Mouse (Mus musculus) midbrain, embryonic 11.5 days (tissue): Measurements from ENCODE around the gene Zc3h12d. TPM values are rescaled to one million over a fixed set of nuclear protein-coding genes. Genes with fewer than 3 reads are reported as not detected.

Experiments used
- ATAC-seq: fragments of 200-750 bp; cut with Nextera tagmentation; 2 replicates; pipeline ENCODE4 v1.8.0; 2017; ENCODE audit warnings: moderate TSS enrichment, moderate library complexity; ENCODE audit not compliant: low FRiP score
- DNase-seq: peaks from one replicate; pipeline ENCODE4 v3.0.0; 2015; ENCODE audit warnings: low spot score; ENCODE audit errors: missing footprints
- H3K27ac ChIP-seq: fragments of 300-500 bp; sonication (generic); 2 replicates; pipeline ENCODE4 v1.5.1; 2014; ENCODE audit warnings: low read depth, low read length
- H3K27me3 ChIP-seq: fragments of 300-500 bp; sonication (generic); 2 replicates; pipeline ENCODE4 v1.6.1; 2014; ENCODE audit warnings: mild to moderate bottlenecking, low read length, moderate library complexity, mixed read lengths; ENCODE audit not compliant: control insufficient read depth, insufficient read depth
- H3K36me3 ChIP-seq: fragments of 300-500 bp; sonication (generic); 2 replicates; pipeline ENCODE4 v1.6.1; 2014; ENCODE audit warnings: mild to moderate bottlenecking, low read length, moderate library complexity, mixed read lengths; ENCODE audit not compliant: control insufficient read depth, insufficient read depth
- H3K4me1 ChIP-seq: fragments of 300-500 bp; sonication (generic); 2 replicates; pipeline ENCODE4 v1.6.1; 2014; ENCODE audit warnings: low read length; ENCODE audit not compliant: control insufficient read depth, insufficient read depth
- H3K4me2 ChIP-seq: fragments of 300-500 bp; sonication (generic); 2 replicates; pipeline ENCODE4 v1.6.1; 2014; ENCODE audit warnings: mild to moderate bottlenecking, moderate library complexity
- H3K4me3 ChIP-seq: fragments of 300-500 bp; sonication (generic); 2 replicates; pipeline ENCODE4 v1.5.1; 2014; ENCODE audit warnings: low read depth, low read length
- H3K9ac ChIP-seq: fragments of 300-500 bp; sonication (generic); 2 replicates; pipeline ENCODE4 v1.6.1; 2014; ENCODE audit warnings: low read length
- H3K9me3 ChIP-seq: fragments of 300-500 bp; sonication (generic); 2 replicates; pipeline ENCODE4 v1.6.1; 2016; ENCODE audit warnings: low read length; ENCODE audit not compliant: control insufficient read depth
- WGBS: fragments of 180-500 bp; shearing (Covaris S2); extraction: QIAGEN DNeasy Blood & Tissue Kit; methylation state at CpG from one replicate; pipeline ENCODE4 v1.1.7; 2014; 5-methylcytosine and 5-hydroxymethylcytosine counted together
- polyA plus RNA-seq: library from polyadenylated mRNA; unstranded; fragments of >200 nt; fragmentation: Nextera tagmentation; extraction: Ambion mirVana; gene quantifications from 2 replicates; pipeline ENCODE4 v1.2.1, GENCODE M21; 2014

Zc3h12d gene
- polyA plus RNA-seq, 1 experiment from 2014 or later = not detected

DNA sequence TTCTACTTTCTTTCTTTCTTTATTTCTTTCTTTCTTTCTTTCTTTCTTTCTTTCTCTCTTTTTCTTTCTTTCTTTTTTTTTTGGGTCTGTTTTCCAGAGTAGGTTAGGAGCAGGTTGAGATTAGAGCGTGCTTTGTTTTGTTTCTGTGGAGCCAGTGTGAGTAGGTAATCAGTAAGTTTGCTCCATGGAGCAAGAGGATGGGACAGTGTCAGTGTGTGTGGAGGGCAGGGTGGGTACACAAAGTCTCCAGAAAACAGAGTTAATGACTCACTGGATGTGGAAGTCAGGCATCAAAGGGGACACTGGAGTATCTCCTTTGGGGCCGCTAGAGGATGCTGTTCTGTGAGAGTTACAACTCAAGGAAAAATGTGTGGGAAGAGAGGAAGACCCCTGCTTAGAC lies 4.6 kb downstream of the Zc3h12d start:
- 76% methylated on average over 2 of the region's 2 CpGs for WGBS
- no peaks in the 10 kb centered on the region for H3K9me3 ChIP-seq
- H3K36me3 ChIP-seq = no peaks in the 10 kb centered on the region
- H3K4me3 ChIP-seq = no peak overlapping the region
- no peak for DNase-seq
- no peak overlapping the region for H3K27ac ChIP-seq
- H3K9ac ChIP-seq = no peak overlapping the region
- no peak overlapping the region for H3K4me2 ChIP-seq
- no peaks in the 10 kb centered on the region for H3K27me3 ChIP-seq
- no peaks in the 10 kb centered on the region; the same call in 1 of the 2 replicates for H3K4me1 ChIP-seq
- ATAC-seq = no peak

- no peaks in the 10 kb centered on the region for H3K4me1 ChIP-seq
- DNase-seq (no peak), ATAC-seq (no peak)
- H3K27me3 ChIP-seq = no peaks in the 10 kb centered on the region
- no peak overlapping the region for H3K4me2 ChIP-seq
- 92% methylated on average over 8 of the region's 8 CpGs for WGBS
- H3K9ac ChIP-seq = no peak overlapping the region
- no peaks in the 10 kb centered on the region for H3K36me3 ChIP-seq
- no peaks in the 10 kb centered on the region for H3K9me3 ChIP-seq
- H3K4me3 ChIP-seq = no peak overlapping the region
- no peak overlapping the region for H3K27ac ChIP-seq
Observed at GRCm38 (mm10) chr10:7837446-7837845, 5.2 kb downstream of the Zc3h12d start.

DNA sequence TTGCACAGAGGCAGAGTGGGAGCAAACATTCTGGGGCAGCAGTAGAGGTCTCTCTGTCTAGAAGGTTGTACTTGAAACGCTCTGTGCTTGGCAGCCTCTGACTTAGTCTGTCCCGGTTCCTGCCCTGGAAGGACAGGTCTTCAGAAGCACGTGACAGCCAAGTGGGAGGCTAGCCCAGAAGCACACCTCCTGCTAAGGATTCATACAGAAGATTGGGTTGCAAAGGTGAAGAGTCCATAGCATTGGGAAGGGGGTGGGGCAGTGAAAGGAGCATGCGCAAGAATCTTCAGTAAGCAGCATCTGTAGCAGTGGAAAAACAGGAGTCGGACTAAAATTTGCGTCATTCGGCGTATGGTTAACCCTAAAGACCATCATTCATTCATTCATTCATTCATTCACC lies 5.8 kb downstream of the Zc3h12d start:
- WGBS = 96% methylated on average over 8 of the region's 8 CpGs
- no peak for DNase-seq
- ATAC-seq = no peak
- no peak overlapping the region for H3K9ac ChIP-seq
- no peaks in the 10 kb centered on the region for H3K4me1 ChIP-seq
- no peaks in the 10 kb centered on the region for H3K36me3 ChIP-seq
- H3K4me2 ChIP-seq = no peak overlapping the region
- no peaks in the 10 kb centered on the region for H3K9me3 ChIP-seq
- H3K27me3 ChIP-seq = no peaks in the 10 kb centered on the region
- H3K4me3 ChIP-seq = no peak overlapping the region
- no peak overlapping the region for H3K27ac ChIP-seq

DNA sequence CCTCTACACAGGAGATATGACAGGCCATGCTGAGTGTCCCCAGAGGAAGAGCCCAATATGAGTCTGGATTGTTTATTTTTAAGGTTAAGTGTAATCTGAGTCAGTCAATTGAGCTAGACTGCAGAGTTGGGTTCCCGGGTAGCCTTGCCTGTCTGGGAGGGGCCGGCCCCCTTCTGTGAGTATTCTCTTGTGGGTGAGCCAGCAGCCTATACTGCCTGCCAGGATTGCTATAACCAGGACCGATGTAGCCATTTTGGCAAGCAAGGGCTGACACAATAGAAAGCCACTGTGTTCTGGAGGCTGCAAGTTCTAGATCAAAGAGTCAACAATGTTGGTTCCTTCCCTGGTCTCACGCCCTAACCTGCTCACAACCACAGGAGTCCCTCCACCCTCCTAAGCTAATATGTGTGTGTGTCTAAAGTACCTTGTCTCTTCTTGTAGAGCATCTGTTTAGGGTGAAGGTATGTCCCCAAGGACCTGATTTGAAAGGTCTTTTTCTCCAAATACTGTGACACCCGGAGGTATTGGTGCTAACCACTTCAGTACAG lies 6.7 kb downstream of the Zc3h12d start:
- H3K9ac ChIP-seq = no peak overlapping the region
- 90% methylated on average over 5 of the region's 5 CpGs for WGBS
- no peaks in the 10 kb centered on the region for H3K9me3 ChIP-seq
- no peaks in the 10 kb centered on the region for H3K27me3 ChIP-seq
- H3K36me3 ChIP-seq = no peaks in the 10 kb centered on the region
- no peak overlapping the region for H3K4me2 ChIP-seq
- no peak overlapping the region for H3K27ac ChIP-seq
- ATAC-seq (no peak), DNase-seq (no peak)
- H3K4me1 ChIP-seq = no peaks in the 10 kb centered on the region
- H3K4me3 ChIP-seq = no peak overlapping the region

DNA sequence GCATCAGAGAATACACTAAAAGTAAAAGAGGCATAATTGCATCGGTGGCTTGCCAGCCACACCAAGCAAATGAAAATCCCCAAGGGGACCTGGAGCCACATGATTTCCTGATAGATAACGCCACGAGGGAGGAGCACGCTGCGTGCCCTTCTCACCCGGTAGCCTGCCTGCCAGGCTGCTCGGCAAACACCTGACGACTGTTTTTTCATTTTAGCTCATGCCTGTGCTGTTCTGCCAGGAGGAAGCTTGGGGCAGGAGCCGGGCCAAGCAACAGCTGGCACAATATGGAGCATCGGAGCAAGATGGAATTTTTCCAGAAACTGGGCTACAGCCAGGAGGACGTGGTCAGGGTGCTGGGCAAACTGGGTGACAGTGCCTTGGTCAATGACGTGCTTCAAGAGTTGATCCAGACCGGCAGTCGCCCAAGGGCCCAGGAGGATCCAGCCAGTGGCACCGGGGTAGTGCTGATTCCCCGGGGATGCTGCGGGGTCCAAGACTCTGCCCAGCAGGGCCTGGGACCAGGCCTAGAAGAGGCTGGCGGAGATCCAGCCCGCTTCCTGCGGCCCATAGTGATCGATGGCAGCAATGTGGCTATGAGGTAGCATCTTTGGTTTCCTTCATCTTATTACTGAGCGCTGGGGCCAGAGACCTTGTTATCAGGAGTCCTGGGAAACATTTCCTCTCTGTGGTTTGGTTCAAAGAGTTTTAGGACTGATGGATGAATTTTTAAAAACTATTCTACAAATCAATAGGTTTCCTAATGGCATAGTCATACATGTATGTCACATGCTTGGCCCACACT lies 7.5 kb downstream of the Zc3h12d start:
- Histone ChIP-seq H3K27me3 (no peaks in the 10 kb centered on the region), H3K4me2 (no peak overlapping the region), H3K4me3 (no peak overlapping the region), H3K9ac (no peak overlapping the region), H3K4me1 (no peaks in the 10 kb centered on the region), H3K36me3 (no peaks in the 10 kb centered on the region), H3K9me3 (no peaks in the 10 kb centered on the region), H3K27ac (no peak overlapping the region)
- 90% methylated on average over 22 of the region's 22 CpGs for whole genome bisulfite sequencing
- DNase-seq (no peak), ATAC-seq (no peak)

- no peak overlapping the region for H3K9ac ChIP-seq
- no peak overlapping the region for H3K27ac ChIP-seq
- DNase-seq (no peak), ATAC-seq (no peak)
- no peak overlapping the region for H3K4me2 ChIP-seq
- no peaks in the 10 kb centered on the region for H3K9me3 ChIP-seq
- H3K27me3 ChIP-seq = no peaks in the 10 kb centered on the region
- no peaks in the 10 kb centered on the region for H3K36me3 ChIP-seq
- no peaks in the 10 kb centered on the region for H3K4me1 ChIP-seq
- WGBS = 75% methylated on average over 2 of the region's 2 CpGs
- H3K4me3 ChIP-seq = no peak overlapping the region
Observed at GRCm38 (mm10) chr10:7840353-7840733, 8.1 kb downstream of the Zc3h12d start.

GRCm38 (mm10) chr10:7840785-7841184 lies 8.5 kb downstream of the Zc3h12d start:
- H3K36me3 ChIP-seq = no peaks in the 10 kb centered on the region
- no peaks in the 10 kb centered on the region for H3K4me1 ChIP-seq
- no peak overlapping the region for H3K9ac ChIP-seq
- DNase-seq (no peak), ATAC-seq (no peak)
- no peak overlapping the region for H3K27ac ChIP-seq
- no peak overlapping the region for H3K4me2 ChIP-seq
- H3K4me3 ChIP-seq = no peak overlapping the region
- 61% methylated on average over 3 of the region's 3 CpGs for WGBS
- H3K9me3 ChIP-seq = no peaks in the 10 kb centered on the region
- no peaks in the 10 kb centered on the region for H3K27me3 ChIP-seq

- H3K9me3 ChIP-seq = no peaks in the 10 kb centered on the region
- H3K4me1 ChIP-seq = no peaks in the 10 kb centered on the region
- no peaks in the 10 kb centered on the region for H3K36me3 ChIP-seq
- no peak for DNase-seq
- H3K27ac ChIP-seq = no peak overlapping the region
- no peak for ATAC-seq
- no peaks in the 10 kb centered on the region for H3K27me3 ChIP-seq
- H3K9ac ChIP-seq = no peak overlapping the region
- no peak overlapping the region for H3K4me2 ChIP-seq
- H3K4me3 ChIP-seq = no peak overlapping the region
- WGBS = 75% methylated on average over 14 of the region's 14 CpGs
Observed at GRCm38 (mm10) chr10:7841571-7842080, 9.4 kb downstream of the Zc3h12d start.

DNA sequence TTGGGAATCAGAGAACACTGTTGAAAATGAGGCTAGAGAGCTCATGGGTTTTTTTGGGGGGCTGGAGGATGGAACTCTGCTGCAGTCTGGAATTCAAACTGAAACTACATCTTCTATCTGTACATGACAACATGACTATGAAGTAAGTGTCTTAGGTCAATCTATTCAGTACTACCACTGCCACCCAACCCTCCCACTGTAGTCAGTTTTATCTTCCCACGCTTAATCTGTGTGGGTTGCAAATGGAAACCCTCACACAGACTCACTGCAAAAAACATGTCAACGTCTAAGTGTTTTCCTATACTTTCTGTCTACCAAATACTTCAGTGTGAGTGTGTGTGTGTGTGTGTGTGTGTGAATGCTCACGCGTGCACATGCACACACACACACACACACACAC lies 10.9 kb downstream of the Zc3h12d start:
- no peak overlapping the region for H3K4me2 ChIP-seq
- no peak for ATAC-seq
- DNase-seq = no peak
- H3K4me1 ChIP-seq = no peaks in the 10 kb centered on the region
- no peaks in the 10 kb centered on the region for H3K36me3 ChIP-seq
- WGBS = 92% methylated on average over 4 of the region's 4 CpGs
- no peaks in the 10 kb centered on the region for H3K27me3 ChIP-seq
- H3K9ac ChIP-seq = no peak overlapping the region
- H3K27ac ChIP-seq = no peak overlapping the region
- no peak overlapping the region for H3K4me3 ChIP-seq
- no peaks in the 10 kb centered on the region for H3K9me3 ChIP-seq
